Mouse (Mus musculus) neutrophil, adult 5-6 weeks (primary cell): Measurements from ENCODE around the gene Ggps1. TPM values are rescaled to one million over a fixed set of nuclear protein-coding genes. Genes with fewer than 3 reads are reported as not detected.

Source experiments
- ATAC-seq: fragments of 151-379, 151-347 bp; 2 replicates; pipeline ENCODE4 v1.8.0; 2017; ENCODE audit warnings: mild to moderate bottlenecking, moderate TSS enrichment; ENCODE audit not compliant: insufficient number of reproducible peaks, poor library complexity, low FRiP score, severe bottlenecking; ENCODE audit errors: extremely low read depth
- total RNA-seq: library from RNA; stranded (forward); fragments of 200-1000 nt; gene quantifications from 2 replicates; pipeline ENCODE4 v1.2.3, GENCODE M21; 2017

Ggps1 gene
- total RNA-seq, 1 experiment from 2014 or later, result 52.8 TPM

- ATAC-seq, result no peak
Observed at GRCm38 (mm10) chr13:14002706-14003105, 60.6 kb downstream of the Ggps1 start.

Other genes with a start within 250 kb of the Ggps1 start
- gene B3galnt2, start 109.0 kb downstream of the Ggps1 start, total RNA-seq, result 34.0 and 38.9 TPM in 2 replicates
- 111 and 126 TPM in 2 replicates for gene Tbce, start 23.9 kb downstream of the Ggps1 start, total RNA-seq
- gene Arid4b, start 256 bp downstream of the Ggps1 start, total RNA-seq, result 162 and 163 TPM in 2 replicates